In genomic region chr13:91809476-91809875, GRCm38 (mm10) we compare ENCODE assay signal across 1 mouse cellular context.
TF ChIP-seq lines count a peak whose summit lies in the region.

No protein-coding gene starts in this region.

TF ChIP-seq in MEL, 35 proteins besides CTCF, POLR2A, EP300 and RAD21 (continued from another document):
- TF ChIP-seq ETS1 (IDR thresholded peaks at IDR 0.05; ENCODE audit: low read depth, low read length), result no peak
- peak; percentile 51; the same call in 1 of the 2 replicates for TF ChIP-seq SIN3A (IDR thresholded peaks at IDR 0.05; ENCODE audit: low read length)
- TF ChIP-seq ZKSCAN1 (IDR thresholded peaks at IDR 0.05; ENCODE audit: low read depth, low read length), result no peak
- TF ChIP-seq MEF2A (IDR thresholded peaks at IDR 0.05; ENCODE audit: extremely low read depth, insufficient replicate concordance, low read depth, low read length, poor library complexity, severe bottlenecking), result no peak
- TF ChIP-seq USF2 (IDR thresholded peaks at IDR 0.05; ENCODE audit: borderline replicate concordance in 1 of 2, insufficient read depth in 1 of 2, low read depth in 1 of 2, low read length in 2 of 2), result no peak
- peak; percentile 68 for TF ChIP-seq SMC3 (IDR thresholded peaks at IDR 0.05; ENCODE audit: low read depth, low read length)
- no peak for TF ChIP-seq NRF1 (IDR thresholded peaks at IDR 0.05; ENCODE audit: insufficient read depth, low read depth, low read length, poor library complexity, severe bottlenecking)
- no peak for TF ChIP-seq CHD2 (IDR thresholded peaks at IDR 0.05; ENCODE audit: low read length)
- TF ChIP-seq MAZ (IDR thresholded peaks at IDR 0.05; ENCODE audit: low read depth, low read length), result no peak
- 0 out of 2 replicates have a peak, but pooled peaks have one; percentile 34 for TF ChIP-seq MYC (IDR thresholded peaks at IDR 0.05; ENCODE audit: low read depth, low read length)
- TF ChIP-seq RCOR1 (IDR thresholded peaks at IDR 0.05; ENCODE audit: low read depth, low read length), result no peak
- TF ChIP-seq E2F4 (IDR thresholded peaks at IDR 0.05; ENCODE audit: borderline replicate concordance, low read depth, low read length), result no peak
- peak; percentile 30; the same call in 1 of the 2 replicates for TF ChIP-seq ZC3H11A (IDR thresholded peaks at IDR 0.05; ENCODE audit: low read depth, low read length)
- TF ChIP-seq TCF12 (IDR thresholded peaks at IDR 0.05; ENCODE audit: low read depth, low read length), result no peak
- TF ChIP-seq UBTF (IDR thresholded peaks at IDR 0.05; ENCODE audit: borderline replicate concordance, insufficient read depth, low read depth, low read length), result no peak
- TF ChIP-seq HCFC1 (IDR thresholded peaks at IDR 0.05; ENCODE audit: low read depth, low read length), result peak; percentile 31; the same call in 1 of the 2 replicates
- TF ChIP-seq POLR2AphosphoS5 (IDR thresholded peaks at IDR 0.05; ENCODE audit: borderline replicate concordance, low read depth, low read length), result no peak
- TF ChIP-seq TAL1 (IDR thresholded peaks at IDR 0.05; ENCODE audit: low read length), result no peak
- no peak for TF ChIP-seq NELFE (IDR thresholded peaks at IDR 0.05; ENCODE audit: low read depth, low read length)
- no peak for TF ChIP-seq ELF1 (IDR thresholded peaks at IDR 0.05; ENCODE audit: low read depth, low read length)
- TF ChIP-seq CHD1 (IDR thresholded peaks at IDR 0.05; ENCODE audit: low read depth, low read length), result no peak
